Mouse (Mus musculus) bone marrow, adult 2 months (tissue): ENCODE measurements around the gene Ssbp3.

ENCODE experiments used
- CTCF ChIP-seq: fragments of 200-500 bp; IDR thresholded peaks from 2 replicates; pipeline ENCODE4 v1.5.1; 2011; ENCODE audit warnings: low read length, control low read depth; ENCODE audit not compliant: control insufficient read depth, insufficient read depth
- POLR2A ChIP-seq: fragments of 200-500 bp; IDR thresholded peaks from 2 replicates; pipeline ENCODE4 v1.6.1; 2011; ENCODE audit warnings: low read depth, mild to moderate bottlenecking, control low read depth, low read length, borderline replicate concordance; ENCODE audit not compliant: control insufficient read depth

- TF ChIP-seq POLR2A, result no peak
- peak; percentile 21; the same call in 1 of the 2 replicates for TF ChIP-seq CTCF
These were observed 36.0 kb upstream of the Ssbp3 start for GRCm38 (mm10) chr4:106874501-106874900.
